44 mouse cellular contexts compared by ENCODE assay signal in the genomic region with DNA sequence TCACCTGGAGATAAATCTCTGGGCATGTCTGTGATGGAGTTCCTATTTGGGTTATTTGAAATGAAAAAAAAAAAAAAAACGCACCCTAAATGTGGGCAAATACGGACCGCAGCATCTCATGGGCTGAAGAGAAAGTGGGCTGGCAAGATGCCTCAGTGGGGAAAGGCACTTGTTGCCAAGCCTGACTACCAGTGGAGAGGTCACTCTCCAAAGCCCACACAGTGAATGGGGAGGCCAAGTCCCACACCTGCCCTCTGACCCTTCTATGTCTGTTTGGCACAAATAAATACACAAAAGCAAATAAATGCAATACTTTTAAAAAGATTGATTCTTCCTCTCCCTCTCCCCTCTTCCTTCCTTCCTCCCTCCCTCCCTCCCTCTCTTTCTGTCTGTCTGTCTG. TPM values are rescaled to one million over a fixed set of nuclear protein-coding genes. Genes with fewer than 3 reads are reported as not detected.
"Had no signal": no experiment of that assay in that cellular context is flagged by ENCODE, and none has a peak within 500 bp of the region (broad histone marks: within the 10 kb centered on the region; RNA-seq: fewer than 3 reads in every experiment).

No protein-coding gene starts in this region.

- H3K36me3 ChIP-seq: heart, embryonic 10.5 days; heart, embryonic 12.5 days; heart, embryonic 13.5 days; heart, embryonic 15.5 days; hindbrain, embryonic 10.5 days; hindbrain, embryonic 12.5 days; hindbrain, embryonic 13.5 days; hindbrain, embryonic 15.5 days; intestine, embryonic 15.5 days; kidney, embryonic 15.5 days had no signal

- H3K27me3 ChIP-seq: heart, embryonic 12.5 days; heart, embryonic 13.5 days; heart, embryonic 15.5 days; hindbrain, embryonic 12.5 days; hindbrain, embryonic 13.5 days; hindbrain, embryonic 15.5 days; intestine, embryonic 15.5 days; kidney, embryonic 15.5 days had no signal

- H3K9me3 ChIP-seq: heart, embryonic 10.5 days; heart, embryonic 15.5 days; hindbrain, embryonic 12.5 days; hindbrain, embryonic 13.5 days; hindbrain, embryonic 15.5 days; intestine, embryonic 15.5 days; kidney, embryonic 15.5 days had no signal

- H3K4me1 ChIP-seq: hindbrain, embryonic 12.5 days; hindbrain, embryonic 13.5 days; hindbrain, embryonic 15.5 days; intestine, embryonic 15.5 days; kidney, embryonic 15.5 days had no signal

- H3K4me3 ChIP-seq: heart, embryonic 10.5 days; heart, embryonic 12.5 days; heart, embryonic 13.5 days; heart, embryonic 15.5 days; hindbrain, embryonic 10.5 days; hindbrain, embryonic 12.5 days; hindbrain, embryonic 13.5 days; hindbrain, embryonic 15.5 days; intestine, embryonic 15.5 days; kidney, embryonic 15.5 days; layer of hippocampus, adult 2 months had no signal

- ATAC-seq: hindbrain, embryonic 16.5 days; hindbrain, postnatal 0 days; inflammation-experienced regulatory T-cells, adult 6 months; intestine, embryonic 15.5 days; intestine, embryonic 16.5 days; intestine, postnatal 0 days had no signal

- H3K4me2 ChIP-seq: heart, embryonic 11.5 days; heart, embryonic 12.5 days; heart, embryonic 13.5 days; heart, embryonic 15.5 days; hindbrain, embryonic 12.5 days; hindbrain, embryonic 13.5 days; hindbrain, embryonic 14.5 days; hindbrain, embryonic 15.5 days; intestine, embryonic 15.5 days; kidney, embryonic 15.5 days had no signal

- DNase-seq: heart, postnatal 10 days; heart, postnatal 14 days; heart, postnatal 36 days; heart, postnatal 4 days; kidney, adult 11 months; kidney, adult 18-20 months; kidney, adult 2 months; kidney, adult 8-10 months; kidney, adult 9 months; kidney, postnatal 10 days; kidney, postnatal 14 days; kidney, postnatal 25 days; kidney, postnatal 36 days; kidney, postnatal 4 days; layer of hippocampus, adult 9-11 months; layer of hippocampus, postnatal 36 days had no signal

- H3K27ac ChIP-seq: heart, embryonic 10.5 days; heart, embryonic 13.5 days; heart, embryonic 15.5 days; hindbrain, embryonic 10.5 days; hindbrain, embryonic 12.5 days; hindbrain, embryonic 13.5 days; hindbrain, embryonic 14.5 days; hindbrain, embryonic 15.5 days; hindbrain, postnatal 0 days; intestine, embryonic 15.5 days; kidney, embryonic 15.5 days; kidney, postnatal 0 days; layer of hippocampus, adult 2 months had no signal

- H3K9ac ChIP-seq: heart, embryonic 12.5 days; heart, embryonic 13.5 days; heart, embryonic 15.5 days; hindbrain, embryonic 12.5 days; hindbrain, embryonic 13.5 days; hindbrain, embryonic 14.5 days; hindbrain, embryonic 15.5 days; intestine, embryonic 15.5 days; kidney, embryonic 15.5 days had no signal

RNA-seq across cellular contexts. Expression of a gene that starts 14.9 kb away (rescaled TPM):
- total RNA-seq: heart, postnatal 10 days; heart, postnatal 36 days; heart, postnatal 4 days; hematopoietic stem cell, adult 5-6 weeks; layer of hippocampus, adult 18-20 months; layer of hippocampus, adult 2 months; layer of hippocampus, adult 8-10 months; layer of hippocampus, postnatal 10 days; layer of hippocampus, postnatal 14 days; layer of hippocampus, postnatal 25 days; layer of hippocampus, postnatal 36 days had no signal
- polyA plus RNA-seq: heart, embryonic 12.5 days; heart, embryonic 14.5 days; hindbrain, embryonic 10.5 days; hindbrain, embryonic 11.5 days; hindbrain, embryonic 12.5 days; inflammation-experienced regulatory T-cells, adult 6 months; intestine, embryonic 15.5 days; kidney, adult 2 months; kidney, embryonic 14.5 days; kidney, embryonic 15.5 days; kidney, postnatal 0 days had no signal

RNA-seq across cellular contexts. Expression of a gene that starts 54.1 kb away (rescaled TPM):
- total RNA-seq: hematopoietic stem cell, adult 5-6 weeks had no signal
- polyA plus RNA-seq: inflammation-experienced regulatory T-cells, adult 6 months had no signal
